Mouse (Mus musculus) CH12F3 (cell line): ENCODE measurements at regions not wholly inside any gene's neighbourhood (a gene's known extent, or its start where the extent isn't known, plus 50 kb on each side); places are given as distances from the start of the nearest gene placed in this dataset.
"Not testable (repeated sequence)": the region's sequence is repeated elsewhere in the genome, so short reads cannot be mapped to it uniquely, and the experiment has no call there.

ENCODE experiments used
- in situ Hi-C: fragments of 300-500 bp; cut with MboI; formaldehyde crosslinking; loops from 2 replicates; pipeline ENCODE4 v1.14.3; 2020; ENCODE audit warnings: low sequenced_read_pairs

DNA sequence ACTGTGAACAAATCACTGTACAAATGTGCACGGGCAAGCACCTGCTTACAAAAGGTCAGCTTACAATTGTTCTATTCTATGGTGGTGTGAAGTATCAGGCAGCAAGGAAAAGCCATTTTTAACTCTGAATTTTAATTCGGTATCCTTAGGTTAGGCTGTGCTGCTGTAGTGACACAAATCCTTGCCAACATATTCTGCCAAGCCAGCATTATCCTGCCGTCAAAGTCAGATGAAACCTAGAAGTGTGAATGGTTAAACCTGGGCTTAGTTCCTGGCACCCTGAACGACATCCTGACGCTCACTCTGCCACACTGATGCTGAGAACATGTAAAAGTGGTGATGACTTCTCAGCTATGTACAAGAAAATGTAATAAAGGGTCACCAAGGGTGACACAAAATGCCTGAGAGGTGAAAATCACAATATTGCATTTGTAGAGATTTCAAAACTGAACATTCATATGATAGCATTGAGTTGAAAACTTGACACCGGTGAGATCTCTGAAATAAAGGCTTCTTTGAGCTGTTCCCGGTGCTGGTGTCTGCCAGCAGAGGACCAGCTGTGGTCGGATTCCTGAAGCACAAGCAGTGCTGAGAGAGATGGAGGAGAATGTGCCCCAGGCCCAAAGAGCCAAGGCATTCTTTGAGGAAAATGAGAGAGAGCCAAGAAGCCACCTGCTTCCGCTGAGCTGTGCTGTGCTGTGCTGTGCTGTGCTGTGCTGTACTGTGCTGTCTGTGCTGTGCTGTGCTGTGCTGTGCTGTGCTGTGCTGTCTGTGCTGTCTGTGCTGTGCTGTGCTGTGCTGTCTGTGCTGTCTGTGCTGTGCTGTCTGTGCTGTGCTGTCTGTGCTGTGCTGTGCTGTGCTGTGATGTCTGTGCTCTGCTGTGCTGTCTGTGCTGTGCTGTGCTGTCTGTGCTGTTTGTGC, 195.9 kb downstream of the Tcp10c start:
- in situ Hi-C loops, result loop anchor here (10.0 kb wide), 1 partner anchor 365 kb away; no protein-coding TSS in a partner anchor

DNA sequence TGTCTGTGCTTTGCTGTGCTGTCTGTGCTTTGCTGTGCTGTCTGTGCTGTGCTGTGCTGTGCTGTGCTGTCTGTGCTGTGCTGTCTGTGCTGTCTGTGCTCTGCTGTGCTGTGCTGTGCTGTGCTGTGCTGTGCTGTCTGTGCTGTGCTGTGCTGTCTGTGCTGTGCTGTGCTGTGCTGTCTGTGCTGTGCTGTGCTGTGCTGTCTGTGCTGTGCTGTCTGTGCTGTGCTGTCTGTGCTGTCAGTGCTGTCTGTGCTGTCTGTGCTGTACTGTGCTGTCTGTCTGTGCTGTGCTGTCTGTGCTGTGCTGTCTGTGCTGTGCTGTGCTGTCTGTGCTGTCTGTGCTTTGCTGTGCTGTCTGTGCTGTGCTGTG, 196.5 kb downstream of the Tcp10c start:
- in situ Hi-C loops, result not testable (repeated sequence)

DNA sequence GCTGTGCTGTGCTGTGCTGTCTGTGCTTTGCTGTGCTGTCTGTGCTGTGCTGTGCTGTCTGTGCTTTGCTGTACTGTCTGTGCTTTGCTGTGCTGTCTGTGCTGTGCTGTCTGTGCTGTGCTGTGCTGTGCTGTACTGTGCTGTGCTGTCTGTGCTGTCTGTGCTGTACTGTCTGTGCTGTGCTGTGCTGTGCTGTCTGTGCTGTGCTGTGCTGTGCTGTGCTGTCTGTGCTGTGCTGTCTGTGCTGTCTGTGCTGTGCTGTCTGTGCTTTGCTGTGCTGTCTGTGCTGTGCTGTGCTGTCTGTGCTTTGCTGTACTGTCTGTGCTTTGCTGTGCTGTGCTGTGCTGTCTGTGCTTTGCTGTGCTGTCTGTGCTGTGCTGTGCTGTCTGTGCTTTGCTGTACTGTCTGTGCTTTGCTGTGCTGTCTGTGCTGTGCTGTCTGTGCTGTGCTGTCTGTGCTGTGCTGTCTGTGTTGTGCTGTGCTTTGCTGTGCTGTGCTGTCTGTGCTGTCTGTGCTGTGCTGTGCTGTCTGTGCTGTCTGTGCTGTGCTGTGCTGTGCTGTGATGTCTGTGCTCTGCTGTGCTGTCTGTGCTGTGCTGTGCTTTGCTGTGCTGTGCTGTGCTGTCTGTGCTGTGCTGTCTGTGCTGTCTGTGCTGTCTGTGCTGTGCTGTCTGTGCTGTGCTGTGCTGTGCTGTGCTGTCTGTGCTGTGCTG, 197.5 kb downstream of the Tcp10c start:
- in situ Hi-C loops, result not testable (repeated sequence)

DNA sequence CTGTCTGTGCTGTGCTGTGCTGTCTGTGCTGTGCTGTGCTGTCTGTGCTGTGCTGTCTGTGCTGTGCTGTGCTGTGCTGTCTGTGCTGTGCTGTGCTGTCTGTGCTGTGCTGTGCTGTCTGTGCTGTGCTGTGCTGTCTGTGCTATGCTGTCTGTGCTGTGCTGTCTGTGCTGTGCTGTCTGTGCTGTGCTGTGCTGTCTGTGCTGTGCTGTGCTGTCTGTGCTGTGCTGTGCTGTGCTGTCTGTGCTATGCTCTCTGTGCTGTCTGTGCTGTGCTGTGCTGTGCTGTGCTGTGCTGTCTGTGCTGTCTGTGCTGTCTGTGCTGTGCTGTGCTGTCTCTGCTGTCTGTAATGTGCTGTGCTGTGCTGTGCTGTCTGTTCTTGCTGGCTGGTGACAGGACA, 198.5 kb downstream of the Tcp10c start:
- in situ Hi-C loops, result not testable (repeated sequence)

DNA sequence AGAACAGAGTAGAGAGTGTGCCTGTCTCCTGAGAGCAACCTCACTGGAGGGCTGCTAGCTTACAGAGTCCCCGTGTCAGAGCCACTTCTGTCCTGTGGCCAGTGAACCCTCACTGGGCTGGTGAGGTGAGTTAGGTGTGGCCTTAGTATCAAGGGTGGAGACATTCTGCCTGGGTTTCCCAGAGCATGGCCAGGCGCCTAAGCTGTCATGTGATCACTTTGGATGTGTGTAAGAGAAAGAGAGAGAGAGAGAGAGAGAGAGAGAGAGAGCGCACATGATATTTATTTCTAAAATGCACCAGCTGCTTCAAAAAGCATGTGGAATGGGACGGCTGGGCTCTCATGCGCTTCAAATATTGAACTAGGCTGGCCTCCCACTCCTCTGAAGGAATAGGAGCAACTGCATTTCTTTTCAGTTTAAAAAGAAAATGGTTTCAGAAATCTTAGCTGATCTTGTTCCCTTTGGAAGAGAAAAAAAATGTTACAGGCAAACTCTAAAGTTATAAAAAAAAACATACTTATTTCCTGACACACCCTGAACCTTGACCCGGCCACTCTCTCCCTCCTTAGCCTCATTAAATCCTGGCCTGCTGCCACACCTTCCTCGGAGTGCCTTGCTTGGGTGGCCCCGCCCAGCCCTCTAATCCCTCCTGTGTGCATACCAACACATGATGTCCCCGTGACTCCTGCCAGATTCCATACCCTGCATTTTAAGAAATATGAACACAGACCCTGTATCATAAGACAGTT, 201.1 kb downstream of the Tcp10c start:
- in situ Hi-C loops, result not testable (repeated sequence)

DNA sequence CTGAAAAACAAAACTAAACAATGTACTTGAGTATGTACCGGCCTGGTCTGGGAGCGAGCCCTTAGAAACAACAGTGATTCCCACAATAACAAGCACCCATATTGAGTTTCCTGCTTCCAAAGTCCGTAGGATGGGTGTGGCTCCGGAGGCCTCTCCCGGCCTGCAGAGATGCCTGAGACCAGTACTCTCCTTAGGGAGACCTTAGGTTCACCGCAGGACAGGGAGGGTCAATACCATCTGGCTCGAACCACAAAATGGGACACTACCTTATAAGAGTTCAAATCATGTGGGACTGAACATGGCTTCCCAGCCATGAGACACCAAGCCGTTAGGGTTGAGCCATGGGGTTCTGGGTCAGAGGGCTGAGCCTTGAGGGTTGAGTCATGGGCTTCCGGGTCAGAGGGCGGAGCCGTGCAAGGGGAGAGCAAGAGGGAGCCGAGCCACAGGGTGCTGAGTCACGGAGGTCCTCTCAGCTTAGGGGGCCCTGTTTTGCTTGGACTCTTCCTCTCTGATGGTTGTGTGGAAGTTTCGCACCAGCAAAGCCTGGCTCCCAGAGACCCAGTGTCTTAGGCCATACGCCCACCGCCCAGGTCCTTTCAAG, 201.8 kb downstream of the Tcp10c start:
- in situ Hi-C loops, result not testable (repeated sequence)

DNA sequence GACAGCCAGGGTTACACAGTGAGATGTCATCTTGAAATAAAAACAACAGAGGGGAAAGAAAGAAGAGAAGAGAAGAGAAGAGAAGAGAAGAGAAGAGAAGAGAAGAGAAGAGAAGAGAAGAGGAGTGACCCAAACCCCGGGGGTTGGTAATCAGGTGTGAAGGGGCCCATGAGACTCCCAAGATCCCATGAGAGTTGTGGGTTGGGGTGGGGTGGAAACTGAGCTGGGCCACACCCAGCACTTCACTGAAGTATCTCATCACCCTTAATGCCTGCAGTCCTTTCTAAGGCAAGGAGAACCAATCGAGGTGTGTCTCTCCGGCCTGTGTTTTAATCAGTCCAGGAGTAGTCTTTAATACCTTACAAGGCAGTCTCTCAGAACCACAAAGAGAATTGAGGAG, 201.5 kb upstream of the Afdn start:
- in situ Hi-C loops, result no loop called here

DNA sequence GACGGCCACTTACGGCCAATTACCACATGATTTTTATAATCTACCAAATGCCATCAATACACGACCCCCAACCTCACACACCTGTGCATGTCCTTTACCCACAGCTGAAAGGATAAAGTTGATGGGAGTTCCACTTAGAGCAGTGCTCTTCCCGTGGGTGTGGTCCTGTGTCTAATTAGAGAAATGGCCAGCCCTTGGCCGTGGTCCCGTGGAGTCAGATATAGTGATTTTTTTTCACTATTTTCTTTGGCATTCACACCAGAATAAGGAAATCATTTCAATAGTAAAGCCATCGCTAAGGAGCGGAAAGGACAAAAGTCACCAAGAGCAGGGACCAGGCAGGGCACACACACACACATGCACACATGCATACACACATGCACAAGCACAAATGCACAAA, 199.0 kb upstream of the Afdn start:
- in situ Hi-C loops, result no loop called here

DNA sequence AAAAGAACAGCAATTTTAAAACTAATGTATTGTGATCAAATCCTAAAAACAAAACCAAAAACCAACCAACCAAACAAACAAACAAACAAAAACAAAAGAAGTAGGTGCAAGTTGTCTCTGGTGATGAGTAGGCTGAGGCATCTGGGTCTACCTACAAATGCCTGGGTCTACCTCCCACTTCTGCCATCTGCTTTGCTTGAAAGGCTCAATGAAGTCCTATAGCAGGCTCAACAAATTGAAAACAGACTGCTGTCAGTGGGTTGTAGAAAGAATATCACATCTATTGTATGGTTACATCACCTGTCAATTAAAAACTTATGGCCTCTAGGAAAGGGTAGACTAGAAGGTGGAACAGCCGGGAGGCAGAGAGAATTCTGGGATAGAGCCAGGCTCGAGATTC, 197.4 kb upstream of the Afdn start:
- in situ Hi-C loops, result no loop called here

DNA sequence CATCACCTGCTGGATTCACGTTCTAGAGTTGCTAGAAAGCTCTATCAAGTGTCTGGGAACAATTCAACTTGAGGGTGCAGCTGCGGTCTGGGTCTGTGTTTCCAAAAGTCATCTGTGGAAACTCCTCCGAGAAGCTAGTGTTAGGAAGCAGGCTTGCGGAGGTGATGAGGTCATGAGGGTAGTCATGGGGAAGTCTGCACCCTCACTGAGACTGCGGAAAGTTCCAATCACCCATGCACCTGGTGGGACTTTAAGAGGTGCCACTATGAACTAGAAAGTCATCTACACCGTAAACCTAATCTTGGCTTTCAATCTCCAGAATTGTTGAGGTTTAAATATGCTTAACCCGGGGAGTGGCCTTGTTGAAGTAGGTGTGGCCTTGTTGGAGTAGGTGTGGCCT, 195.5 kb upstream of the Afdn start:
- in situ Hi-C loops, result no loop called here

DNA sequence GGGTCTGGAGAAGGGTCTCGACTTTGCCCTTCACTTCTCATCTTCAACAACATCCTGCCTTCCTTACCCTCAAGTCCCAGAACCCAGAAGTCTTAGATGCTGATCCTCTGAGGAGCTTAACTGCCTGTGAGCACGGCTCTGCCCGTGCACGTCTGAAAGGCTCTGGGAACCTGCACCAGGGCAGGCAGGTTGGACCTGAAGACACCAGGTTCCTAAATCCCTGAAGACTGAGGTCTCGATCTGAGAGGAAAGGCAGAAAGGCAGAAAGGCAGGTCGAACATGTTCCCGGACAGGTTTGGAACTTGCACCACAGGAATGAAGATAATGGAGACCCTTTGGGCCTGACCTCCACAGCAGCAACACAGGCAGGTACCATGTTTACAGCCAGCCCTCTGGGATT, 193.7 kb upstream of the Afdn start:
- in situ Hi-C loops, result no loop called here

DNA sequence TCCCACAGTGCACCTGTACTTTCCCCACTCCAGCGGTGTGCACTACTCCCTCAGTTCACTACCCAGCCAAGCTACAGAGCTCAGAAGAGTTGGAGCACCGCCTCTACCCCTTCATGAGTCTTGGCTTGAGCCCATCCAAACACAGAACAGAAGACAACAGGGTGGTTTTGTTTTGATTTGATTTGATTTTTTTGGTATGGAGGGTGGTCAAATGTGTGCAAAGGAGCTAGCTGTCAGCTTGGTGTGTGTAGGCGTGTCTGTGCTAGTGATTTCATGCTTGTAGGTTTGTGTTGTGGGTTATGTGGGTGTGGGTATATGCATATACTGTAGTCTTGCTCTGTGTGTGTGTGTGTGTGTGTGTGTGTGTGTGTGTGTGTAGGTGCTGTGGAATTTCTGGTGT, 193.2 kb upstream of the Afdn start:
- in situ Hi-C loops, result no loop called here

DNA sequence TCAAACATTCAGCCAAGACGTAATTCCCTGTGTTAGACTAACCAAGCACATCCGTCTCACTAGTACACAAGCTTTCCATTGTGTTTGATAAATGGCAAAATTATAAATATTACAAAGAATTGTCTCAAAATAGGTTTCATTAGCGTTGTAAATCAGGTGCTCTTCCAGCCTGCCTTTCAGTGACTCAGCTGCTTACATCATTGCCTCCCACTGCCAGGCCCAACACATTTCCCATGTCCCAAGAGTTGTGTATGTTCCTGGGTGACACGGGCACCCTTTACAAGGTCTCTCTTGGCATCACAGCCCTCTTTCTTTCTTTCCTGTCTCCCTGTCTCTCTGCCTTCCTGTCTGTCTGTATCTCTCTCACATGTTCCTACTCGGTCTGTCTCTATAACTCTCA, 189.5 kb upstream of the Afdn start:
- in situ Hi-C loops, result no loop called here

DNA sequence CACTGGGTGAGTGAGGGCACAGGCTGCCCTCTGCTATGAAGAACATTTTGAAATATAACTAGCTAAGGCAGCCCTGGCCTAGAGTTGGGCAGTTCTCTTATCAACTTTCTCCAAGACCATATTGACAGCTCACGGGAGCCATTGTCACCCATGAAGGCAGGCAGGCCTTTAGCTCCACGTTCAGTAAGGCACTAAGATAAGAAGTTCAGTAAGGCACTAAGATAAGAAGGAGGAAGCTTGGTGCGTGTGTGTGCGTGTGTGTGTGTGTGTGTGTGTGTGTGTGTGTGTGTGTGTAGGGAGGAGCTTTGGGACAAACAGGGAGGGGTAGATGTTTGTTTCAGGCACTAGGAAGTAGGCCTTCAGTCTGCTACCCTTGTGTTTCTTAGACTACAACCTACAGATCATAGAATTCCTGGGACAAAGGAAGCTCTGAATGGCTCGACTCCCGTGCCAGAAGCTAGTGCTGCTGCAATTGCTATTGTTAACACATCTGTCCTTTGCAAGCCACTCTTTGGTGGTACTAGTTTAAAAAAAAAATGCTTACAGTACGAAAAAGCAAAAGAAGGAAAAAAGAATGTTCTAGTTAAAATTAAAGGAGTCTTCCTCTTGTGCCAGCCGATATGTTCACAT, 188.0 kb upstream of the Afdn start:
- in situ Hi-C loops, result no loop called here

DNA sequence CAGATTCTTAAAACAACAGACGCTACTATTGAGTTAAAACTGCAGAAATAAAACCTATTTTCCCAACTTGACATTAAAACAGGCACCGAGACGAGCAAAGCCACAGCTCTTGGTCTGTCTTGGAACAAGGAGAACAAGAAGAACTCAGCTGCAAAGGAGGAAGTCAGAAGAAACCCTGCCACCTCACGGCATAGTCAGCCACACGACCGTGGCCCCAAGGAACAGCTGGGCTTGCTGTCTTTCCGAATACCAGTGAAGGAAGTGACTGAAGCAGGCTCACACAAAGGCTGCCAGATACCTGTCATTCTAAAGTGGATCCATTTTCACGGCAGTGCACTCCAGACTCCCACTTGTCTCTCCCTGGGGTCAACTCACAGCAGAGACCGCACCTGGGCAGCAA, 187.3 kb upstream of the Afdn start:
- in situ Hi-C loops, result no loop called here

DNA sequence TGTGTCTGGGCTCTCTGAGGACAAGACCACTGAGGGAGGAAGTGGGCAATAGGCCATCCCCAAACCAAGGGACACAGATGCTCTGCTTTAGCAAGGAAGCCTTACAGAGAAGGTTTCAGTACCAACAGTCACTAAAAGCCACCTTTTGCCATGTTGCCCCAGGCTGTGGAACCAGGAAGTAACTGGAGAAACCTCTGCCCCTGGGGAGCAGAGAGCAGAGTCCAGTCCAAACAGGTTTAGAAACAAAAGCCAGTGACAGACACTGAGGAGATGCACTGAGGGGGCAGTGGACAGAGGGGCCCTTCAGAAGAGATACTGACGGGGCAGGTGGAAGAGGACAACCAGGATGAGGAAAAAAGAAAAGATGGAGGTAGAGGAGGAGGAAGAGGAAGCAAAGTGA, 186.2 kb upstream of the Afdn start:
- in situ Hi-C loops, result no loop called here

DNA sequence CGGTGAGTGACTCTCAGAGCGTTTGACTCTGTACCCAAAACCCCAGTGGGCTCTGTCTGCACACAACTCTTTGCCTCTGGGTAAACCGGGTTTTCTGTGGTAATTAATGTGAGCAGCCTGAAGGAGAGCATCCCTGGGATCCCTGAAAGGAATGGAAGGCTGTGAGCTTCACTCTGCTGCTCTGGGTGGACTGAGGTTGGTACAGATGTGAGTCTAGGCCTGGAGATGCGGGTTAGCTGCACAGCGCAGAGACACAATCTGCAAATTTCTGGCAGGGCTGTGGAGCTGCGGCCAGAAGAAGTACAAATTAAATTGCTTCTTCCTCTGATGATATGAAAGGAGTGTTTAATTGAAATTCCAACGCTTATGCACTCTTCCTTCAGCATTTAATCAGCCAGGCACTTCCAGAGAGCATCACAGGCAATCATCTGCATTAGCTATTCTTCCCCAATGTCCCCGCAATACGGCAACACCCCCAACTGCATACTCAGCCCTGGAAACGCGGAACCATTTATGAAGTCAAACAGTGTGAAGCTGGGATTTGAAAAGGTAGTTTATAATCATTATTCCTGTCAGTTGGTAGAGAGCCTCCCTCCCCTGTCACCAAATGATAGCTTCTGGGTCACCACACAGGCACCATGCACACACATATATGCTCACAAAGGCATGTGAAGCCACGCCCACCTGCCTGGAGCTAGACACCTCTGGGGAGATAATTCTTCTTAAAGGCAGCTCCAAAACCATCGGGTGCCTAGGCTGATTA, 185.5 kb upstream of the Afdn start:
- in situ Hi-C loops, result no loop called here

DNA sequence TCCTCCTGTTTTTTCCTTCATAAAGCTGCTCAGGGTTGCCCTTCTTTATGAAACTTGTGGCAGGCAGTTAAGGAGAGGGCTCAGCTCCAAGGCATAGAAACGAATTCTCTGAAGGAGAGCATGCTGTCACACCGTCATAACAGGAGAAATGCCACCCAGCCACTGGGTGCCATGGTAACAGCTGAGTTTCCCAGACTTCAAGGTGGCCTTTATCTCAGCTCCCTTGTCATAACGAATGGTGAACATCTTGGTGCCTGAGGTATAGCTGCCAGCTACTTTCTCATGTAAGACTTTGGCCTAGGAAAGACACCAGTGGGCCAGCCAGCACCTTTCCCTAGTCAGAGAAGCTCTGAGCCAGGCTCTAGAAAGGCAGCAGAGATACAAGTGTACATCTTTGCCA, 182.5 kb upstream of the Afdn start:
- in situ Hi-C loops, result no loop called here

DNA sequence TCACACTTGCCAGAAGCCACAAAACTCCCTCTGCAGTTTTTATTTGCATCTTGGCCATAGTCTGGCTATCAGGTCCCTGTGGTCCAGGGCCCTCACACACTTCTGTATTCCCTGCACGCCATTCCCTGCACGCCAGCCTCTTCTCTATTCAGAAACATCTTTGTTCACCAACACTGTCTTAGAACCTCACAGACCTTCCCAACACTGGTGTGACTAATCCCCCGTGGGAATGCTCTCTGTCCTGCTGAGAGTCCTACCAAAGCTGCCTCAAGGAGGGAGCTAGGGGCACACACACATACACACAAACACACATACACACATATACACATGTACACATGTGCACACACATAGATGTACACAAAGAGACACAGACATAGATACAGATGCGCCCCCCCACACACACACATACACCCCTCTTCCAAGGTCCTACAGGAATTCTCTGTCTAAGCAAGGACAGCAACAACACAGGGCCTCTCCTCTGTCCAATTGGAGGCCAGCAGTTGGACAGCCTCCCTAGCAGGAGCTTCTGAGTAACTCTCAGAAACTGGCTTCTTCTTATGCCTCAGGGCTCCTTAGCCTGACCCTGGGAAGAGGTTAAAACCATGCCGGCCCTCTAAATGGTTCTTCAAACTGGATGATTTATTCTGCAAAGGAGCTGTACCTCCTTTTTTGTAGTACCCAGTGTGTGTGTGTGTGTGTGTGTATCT, 179.0 kb upstream of the Afdn start:
- in situ Hi-C loops, result no loop called here
